Mouse (Mus musculus): Measurements from ENCODE around the gene Gm7030.
"Not testable (repeated sequence)": the region's sequence is repeated elsewhere in the genome, so short reads cannot be mapped to it uniquely, and the experiment has no call there.

Gm7030 gene

GRCm38 (mm10) chr17:36082519-36083232 is 46.5 kb downstream of the Gm7030 start:
- DNase-seq (ENCODE audit: low spot score), result not testable (repeated sequence)

GRCm38 (mm10) chr17:36081901-36082300 is 47.3 kb downstream of the Gm7030 start:
- DNase-seq (ENCODE audit: low spot score), result not testable (repeated sequence)

GRCm38 (mm10) chr17:36060829-36061228 is 68.4 kb downstream of the Gm7030 start:
- peak; percentile 97 for DNase-seq (ENCODE audit: low spot score)
